Mouse (Mus musculus) heart, adult 9 months (tissue): ENCODE results near the gene Gdf15.

Experiments used
- DNase-seq, 2 experiments: peaks; one replicate each; pipeline ENCODE4 v3.0.0; 2022; ENCODE audit warnings: low spot score in 2 of 2

The Gdf15 gene

GRCm38 (mm10) chr8:70606780-70607602, 25.3 kb downstream of the Gdf15 start:
- DNase-seq, result no peak

- DNase-seq, result no peak
These were observed 26.1 kb downstream of the Gdf15 start for GRCm38 (mm10) chr8:70605871-70606779.

GRCm38 (mm10) chr8:70604558-70604957, 27.7 kb downstream of the Gdf15 start:
- DNase-seq, result no peak

GRCm38 (mm10) chr8:70602139-70602811, 30.0 kb downstream of the Gdf15 start:
- no peak for DNase-seq

- DNase-seq, result peak in 1 of 2 experiments; percentile 66
These were observed 31.0 kb downstream of the Gdf15 start for GRCm38 (mm10) chr8:70601271-70601649.

GRCm38 (mm10) chr8:70600473-70601270, 31.6 kb downstream of the Gdf15 start:
- DNase-seq, result no peak

GRCm38 (mm10) chr8:70599507-70600290, 32.6 kb downstream of the Gdf15 start:
- DNase-seq, result no peak

- no peak for DNase-seq
These were observed 33.5 kb downstream of the Gdf15 start for GRCm38 (mm10) chr8:70598722-70599121.

- peak in 1 of 2 experiments; percentile 71 for DNase-seq
These were observed 34.0 kb downstream of the Gdf15 start for GRCm38 (mm10) chr8:70598283-70598682.

- no peak for DNase-seq
These were observed 34.6 kb downstream of the Gdf15 start for GRCm38 (mm10) chr8:70597417-70598272.

GRCm38 (mm10) chr8:70596775-70597416, 35.4 kb downstream of the Gdf15 start:
- DNase-seq, result no peak

GRCm38 (mm10) chr8:70596216-70596615, 36.0 kb downstream of the Gdf15 start:
- no peak for DNase-seq

- DNase-seq, result no peak
These were observed 36.4 kb downstream of the Gdf15 start for GRCm38 (mm10) chr8:70595811-70596210.

- DNase-seq, result no peak
These were observed 37.4 kb downstream of the Gdf15 start for GRCm38 (mm10) chr8:70594621-70595564.

- DNase-seq, result peak; percentile 86 to 88
These were observed 38.2 kb downstream of the Gdf15 start, which contains the start of gene Isyna1 for GRCm38 (mm10) chr8:70593961-70594609. Gene Isyna1 (plus strand): TSS chr8:70594373.

GRCm38 (mm10) chr8:70593173-70593572, 39.1 kb downstream of the Gdf15 start:
- DNase-seq, result no peak

GRCm38 (mm10) chr8:70591569-70591968, 40.7 kb downstream of the Gdf15 start:
- DNase-seq, result no peak
